Mouse (Mus musculus) ES-E14 (cell line): ENCODE measurements around the gene Rhebl1.

Experiments used
- ZC3H11A ChIP-seq: IDR thresholded peaks from 2 replicates; pipeline ENCODE4 v1.6.1; 2012; ENCODE audit warnings: low read depth, mild to moderate bottlenecking, inconsistent platforms, low read length, borderline replicate concordance
- ZNF384 ChIP-seq: IDR thresholded peaks from 2 replicates; pipeline ENCODE4 v1.6.1; 2012; ENCODE audit warnings: low read depth, low read length, inconsistent platforms

GRCm38 (mm10) chr15:98901530-98901929 lies 7.2 kb upstream of the Rhebl1 start:
- TF ChIP-seq ZNF384 (no peak), ZC3H11A (no peak)
